ENCODE assay signal across 2 mouse cellular contexts in the genomic region with DNA sequence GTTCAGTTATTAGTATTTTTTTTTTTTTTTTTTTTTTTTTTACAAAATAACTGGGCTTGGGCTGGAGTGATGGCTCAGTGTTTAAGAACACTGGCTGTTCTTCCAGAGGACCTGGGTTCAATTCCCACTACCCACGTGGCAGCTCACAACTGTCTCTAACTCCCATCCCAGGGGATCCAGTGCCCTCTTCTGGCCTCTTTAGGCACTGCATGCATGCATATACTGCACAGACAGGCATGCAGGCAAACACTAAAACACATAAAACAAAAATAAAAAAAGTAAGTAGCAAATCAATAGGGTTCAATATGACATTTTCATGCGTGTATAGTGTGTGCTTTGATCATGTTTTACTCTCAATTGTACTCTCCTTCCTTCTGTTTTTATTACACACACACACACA.
A peak's percentile ranks its signal among the peaks of the same experiment; 100 is the strongest.
TF ChIP-seq lines count a peak whose summit lies in the region.

No protein-coding gene starts in this region.

TF ChIP-seq in CH12.LX, 34 proteins besides CTCF, POLR2A, EP300 and RAD21:
- peak; percentile 11; the same call in 1 of the 2 replicates for TF ChIP-seq SMC3 (IDR thresholded peaks at IDR 0.05; ENCODE audit: low read depth, low read length)
- TF ChIP-seq UBTF (IDR thresholded peaks at IDR 0.05; ENCODE audit: low read depth, low read length) = no peak
- TF ChIP-seq JUN (IDR thresholded peaks at IDR 0.05; ENCODE audit: insufficient read depth, low read depth, low read length) = no peak

TF ChIP-seq in MEL, 35 proteins besides CTCF, POLR2A, EP300 and RAD21:
- TF ChIP-seq ZC3H11A (IDR thresholded peaks at IDR 0.05; ENCODE audit: low read depth, low read length) (peak; percentile 24; the same call in 1 of the 2 replicates), E2F4 (IDR thresholded peaks at IDR 0.05; ENCODE audit: borderline replicate concordance, low read depth, low read length) (no peak), SMC3 (IDR thresholded peaks at IDR 0.05; ENCODE audit: low read depth, low read length) (peak; percentile 36; the same call in 1 of the 2 replicates)
